Mouse (Mus musculus) left cerebral cortex, adult 8-10 months (tissue): ENCODE data around the gene Ovca2. TPM values are rescaled to one million over a fixed set of nuclear protein-coding genes. Genes with fewer than 3 reads are reported as not detected.

Experiments
- DNase-seq, 2 experiments: peaks; one replicate each; pipeline ENCODE4 v3.0.0; 2022; ENCODE audit warnings: low spot score in 2 of 2
- total RNA-seq, 4 experiments: library from RNA; stranded (reverse); gene quantifications; 2 replicates each; pipeline ENCODE4 v1.2.4; 2022

Gene Ovca2
- total RNA-seq, 4 experiments from 2014 or later = 12.8 to 13.5 (median 13.2) TPM

DNA sequence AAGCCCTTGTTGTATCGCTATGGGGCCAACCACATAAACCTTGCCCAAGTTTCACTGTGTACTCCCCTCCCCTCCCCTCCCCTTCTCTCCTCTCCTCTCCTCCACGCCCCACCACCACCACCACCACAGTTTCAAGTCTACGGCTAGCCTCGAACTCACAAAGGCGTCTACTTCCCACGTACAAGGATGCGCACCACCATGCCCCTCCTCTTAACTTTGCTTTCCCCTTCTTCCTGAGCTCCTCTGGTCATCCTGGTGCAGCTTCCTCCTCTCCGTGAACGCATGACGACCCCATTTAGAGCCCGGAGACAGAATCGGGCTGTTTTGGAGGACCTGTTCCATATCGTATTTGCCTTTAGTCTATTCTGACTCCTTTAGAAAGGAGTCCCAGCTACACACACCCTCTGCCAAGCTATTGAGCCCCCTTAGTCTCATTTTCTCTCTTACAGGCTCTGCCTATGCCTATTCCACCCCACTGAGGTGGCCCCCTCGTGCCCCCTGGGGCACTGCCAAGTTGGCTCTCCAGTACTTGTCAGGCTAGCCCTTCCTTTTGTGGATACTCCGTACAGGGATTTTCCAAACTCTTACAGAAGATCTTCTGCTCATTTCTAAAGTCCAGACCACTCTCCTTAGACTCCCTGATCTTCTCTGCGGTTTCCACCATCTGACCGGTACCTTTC lies 7.3 kb downstream of the Ovca2 start:
- DNase-seq = no peak

DNA sequence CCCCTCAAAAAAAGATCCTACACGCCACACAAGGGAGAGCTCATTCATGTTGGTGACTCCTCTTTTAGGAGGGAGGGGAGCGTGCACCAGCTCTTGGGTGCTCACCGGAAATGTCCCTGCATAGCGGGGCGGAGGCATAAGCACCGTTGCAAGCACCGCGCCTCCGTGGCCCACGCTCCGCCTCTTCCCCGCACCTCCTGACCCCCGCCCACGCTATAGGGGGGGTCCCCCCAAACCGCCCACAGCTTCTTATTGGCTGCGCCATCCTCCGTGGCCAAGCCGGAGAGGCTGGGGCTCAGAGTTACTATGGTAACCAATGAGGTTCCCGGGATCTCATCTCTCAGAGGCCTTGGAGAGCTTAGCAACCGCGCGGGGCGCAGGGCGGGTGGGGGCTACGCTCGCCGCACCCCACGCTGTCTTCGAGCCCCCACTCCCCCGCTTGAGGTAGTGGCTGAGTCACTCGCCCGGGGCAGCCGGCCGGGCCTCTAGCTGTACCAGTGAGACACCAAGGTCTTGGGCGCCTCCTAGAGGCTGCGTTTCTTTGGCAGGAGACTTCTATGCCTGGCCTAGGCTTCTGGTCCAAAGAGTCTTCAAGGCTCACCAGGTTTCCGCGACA lies 8.4 kb downstream of the Ovca2 start:
- peak; percentile 89 to 93 for DNase-seq

DNA sequence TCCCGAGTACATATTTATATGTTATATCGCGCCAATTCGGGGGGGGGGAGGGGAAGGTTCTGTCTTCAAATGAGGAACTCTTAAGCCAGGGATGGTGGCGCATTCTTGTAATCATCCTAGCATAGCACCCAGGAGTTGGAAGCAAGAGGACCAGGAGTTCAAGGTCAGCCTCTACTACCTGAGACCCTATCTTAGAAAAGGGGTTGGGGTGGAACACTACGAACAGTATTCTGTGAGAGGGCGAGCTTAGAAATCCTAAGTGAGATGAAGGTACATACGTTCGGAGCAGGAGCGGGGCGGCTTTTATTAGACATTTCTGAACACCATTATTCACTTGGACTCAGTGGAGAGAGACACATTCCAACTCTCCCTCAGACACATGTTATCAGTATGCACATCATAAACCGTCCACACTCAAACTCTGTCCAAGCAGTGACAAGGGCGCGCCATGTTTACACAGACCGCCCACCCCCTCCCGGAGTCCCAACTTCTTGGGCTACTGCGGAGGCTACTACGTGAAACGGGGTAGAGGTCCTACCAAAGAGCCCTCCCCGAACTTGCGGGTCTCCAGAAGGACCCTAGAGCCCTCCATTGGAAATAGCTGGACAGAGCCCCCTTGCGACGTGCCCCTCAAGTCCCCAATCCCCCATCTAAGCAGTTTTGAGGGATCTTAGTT lies 9.1 kb downstream of the Ovca2 start, which contains the start of gene Hic1:
TSS of gene Hic1 (minus strand) at position 115 of the 676 bp plus-strand sequence.
- no peak for DNase-seq

DNA sequence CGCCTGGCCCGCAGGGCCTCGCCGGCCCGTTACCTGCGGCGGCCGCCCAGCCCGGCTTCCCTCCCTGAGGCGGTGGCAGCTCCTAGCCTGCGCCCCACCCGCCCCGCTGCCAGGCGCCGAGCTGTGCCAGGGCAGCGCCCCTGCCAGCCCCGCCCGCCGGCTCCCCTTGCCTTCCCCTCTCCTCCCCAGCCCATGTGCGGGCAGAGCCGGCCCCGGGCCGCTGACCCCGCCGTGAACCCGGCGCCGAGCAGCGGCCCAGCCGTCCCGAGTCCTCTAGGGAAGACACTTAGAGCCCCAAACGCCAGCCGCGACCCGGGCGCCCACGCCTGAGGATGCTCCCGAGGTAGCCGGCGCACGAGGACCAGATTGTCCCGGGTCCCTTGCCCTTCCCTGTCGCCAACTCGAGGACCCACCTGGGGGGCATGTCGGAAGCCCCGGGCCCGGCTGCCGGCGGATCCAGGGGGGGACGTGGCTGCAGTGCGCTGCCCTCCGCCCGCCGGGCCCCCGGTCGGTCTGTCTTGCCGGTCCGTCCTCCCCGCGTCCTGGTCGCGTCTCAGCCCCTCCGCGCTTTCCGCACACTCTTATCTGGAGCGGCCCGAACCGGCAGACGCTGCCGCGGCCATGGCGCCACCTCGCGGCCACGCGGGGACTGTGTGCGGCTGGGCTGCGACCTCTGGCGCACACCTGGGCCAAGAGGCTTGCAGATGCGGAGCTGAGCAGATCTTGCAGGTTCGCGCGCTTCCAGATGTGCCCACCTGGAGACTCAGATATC lies 9.9 kb downstream of the Ovca2 start:
- peak in 1 of 2 experiments; percentile 73 for DNase-seq

DNA sequence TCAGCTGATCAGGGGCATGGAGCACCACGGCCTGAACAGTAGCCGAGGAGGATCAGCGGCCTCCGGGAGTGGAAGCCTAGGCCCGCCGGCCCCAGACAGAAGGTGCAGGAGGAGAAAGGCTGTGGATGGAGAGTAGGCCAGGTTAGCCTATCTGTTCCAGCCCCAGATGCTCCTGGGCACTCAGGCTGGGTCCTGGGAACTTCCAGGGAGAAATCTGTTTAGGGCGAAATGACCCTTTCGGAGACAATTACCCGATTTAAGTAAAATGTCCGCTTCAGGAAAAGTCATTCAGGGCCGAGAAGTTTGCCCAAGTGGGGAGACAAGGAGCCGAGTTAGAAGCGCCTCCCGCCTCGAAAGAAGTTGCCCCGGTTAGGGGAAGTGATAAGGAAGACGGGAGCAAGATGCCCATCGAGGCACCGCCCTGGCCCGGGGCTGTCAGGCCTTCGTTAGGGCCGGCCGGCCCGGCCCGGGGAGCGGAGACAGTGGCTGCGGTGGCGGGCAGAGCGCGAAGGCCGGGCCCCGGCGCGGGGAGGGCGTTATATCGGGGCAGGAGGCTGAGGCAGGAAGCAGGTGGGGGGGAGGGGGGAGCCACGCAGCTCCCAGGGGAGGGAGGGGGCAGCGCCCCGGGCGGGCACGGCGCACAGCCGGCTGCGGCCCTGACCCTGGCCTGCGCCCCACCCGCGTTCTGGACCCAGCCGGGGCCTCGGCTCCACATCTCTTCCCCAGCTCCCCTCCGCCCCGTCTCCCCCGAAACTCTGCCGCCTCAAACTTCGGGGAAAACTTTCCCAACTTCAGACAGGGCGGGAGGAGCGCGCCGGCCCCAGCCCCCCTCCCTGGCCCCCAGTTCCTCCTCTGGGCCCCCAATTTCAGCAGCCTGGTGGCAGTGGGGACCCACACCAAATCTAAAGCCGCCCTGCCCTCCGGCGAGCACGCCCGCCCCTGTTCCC lies 10.7 kb downstream of the Ovca2 start:
- DNase-seq = no peak

DNA sequence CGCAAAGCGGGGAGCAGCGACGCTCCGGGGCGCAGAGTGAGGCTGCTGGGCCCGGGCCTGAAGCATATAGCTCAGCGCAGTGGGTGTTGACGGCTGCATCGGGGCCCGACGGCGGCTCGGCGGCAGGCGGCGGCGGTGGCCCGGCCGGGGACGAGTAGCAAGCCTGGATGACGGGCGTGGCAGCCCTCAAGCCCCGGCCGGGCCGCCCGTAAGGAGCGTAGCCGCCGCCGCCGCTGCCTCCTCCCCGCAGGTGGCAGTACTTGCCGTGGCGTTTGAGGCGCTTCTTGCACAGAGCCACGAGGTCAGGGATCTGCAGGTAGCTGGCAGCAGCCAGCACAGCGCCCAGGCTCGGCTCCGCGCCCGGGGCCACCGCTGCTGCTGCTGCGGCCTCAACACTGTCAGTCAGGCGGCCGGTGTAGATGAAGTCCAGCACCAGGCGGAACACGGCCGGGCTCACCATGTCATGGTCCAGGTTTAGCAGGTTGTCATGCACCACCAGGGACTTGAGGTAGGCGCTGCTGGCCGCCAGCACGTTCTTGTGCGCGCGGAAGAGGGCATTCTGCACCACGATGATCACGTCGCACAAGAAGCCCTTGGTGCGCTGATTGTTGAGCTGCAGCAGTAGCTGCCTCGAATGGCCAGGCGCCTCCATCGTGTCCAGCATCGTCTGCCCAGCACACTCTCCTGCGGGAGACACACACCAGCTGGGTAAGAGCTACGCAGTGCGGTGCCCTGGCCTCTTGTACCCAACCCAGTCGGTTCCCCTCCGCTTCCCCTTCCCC lies 11.6 kb downstream of the Ovca2 start:
- no peak for DNase-seq

DNA sequence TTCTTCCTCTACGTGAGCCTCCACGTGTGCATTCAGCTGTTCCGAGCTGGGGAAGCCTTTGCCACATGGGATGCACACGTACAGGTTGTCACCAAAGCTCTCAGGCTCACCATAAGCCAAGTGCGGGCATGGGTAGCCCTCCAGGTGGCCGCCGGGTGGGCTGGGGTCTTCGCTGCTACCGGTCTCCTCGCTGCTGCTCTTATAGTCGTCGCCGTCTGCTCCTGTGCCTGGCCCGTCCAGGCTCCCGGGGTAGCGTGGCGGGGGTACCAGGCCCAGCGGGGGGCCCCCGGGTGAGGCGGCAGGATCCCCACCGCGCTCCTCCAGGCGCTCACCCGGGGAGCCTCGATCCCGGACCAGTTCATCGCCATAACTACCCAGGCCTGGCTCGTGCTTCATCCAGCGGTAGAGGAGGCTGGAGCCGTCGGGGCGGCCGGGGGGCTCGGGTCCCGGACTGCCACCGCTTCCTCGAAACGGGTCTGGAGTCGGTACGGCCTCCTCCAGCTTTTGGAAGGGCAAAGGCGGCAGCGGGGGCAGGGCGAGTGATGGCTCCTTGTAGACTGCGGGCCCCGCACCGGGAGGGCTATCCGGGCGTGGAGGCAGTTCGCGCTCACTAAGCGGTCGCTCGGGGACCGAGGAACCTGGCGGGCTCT lies 12.3 kb downstream of the Ovca2 start:
- no peak for DNase-seq

DNA sequence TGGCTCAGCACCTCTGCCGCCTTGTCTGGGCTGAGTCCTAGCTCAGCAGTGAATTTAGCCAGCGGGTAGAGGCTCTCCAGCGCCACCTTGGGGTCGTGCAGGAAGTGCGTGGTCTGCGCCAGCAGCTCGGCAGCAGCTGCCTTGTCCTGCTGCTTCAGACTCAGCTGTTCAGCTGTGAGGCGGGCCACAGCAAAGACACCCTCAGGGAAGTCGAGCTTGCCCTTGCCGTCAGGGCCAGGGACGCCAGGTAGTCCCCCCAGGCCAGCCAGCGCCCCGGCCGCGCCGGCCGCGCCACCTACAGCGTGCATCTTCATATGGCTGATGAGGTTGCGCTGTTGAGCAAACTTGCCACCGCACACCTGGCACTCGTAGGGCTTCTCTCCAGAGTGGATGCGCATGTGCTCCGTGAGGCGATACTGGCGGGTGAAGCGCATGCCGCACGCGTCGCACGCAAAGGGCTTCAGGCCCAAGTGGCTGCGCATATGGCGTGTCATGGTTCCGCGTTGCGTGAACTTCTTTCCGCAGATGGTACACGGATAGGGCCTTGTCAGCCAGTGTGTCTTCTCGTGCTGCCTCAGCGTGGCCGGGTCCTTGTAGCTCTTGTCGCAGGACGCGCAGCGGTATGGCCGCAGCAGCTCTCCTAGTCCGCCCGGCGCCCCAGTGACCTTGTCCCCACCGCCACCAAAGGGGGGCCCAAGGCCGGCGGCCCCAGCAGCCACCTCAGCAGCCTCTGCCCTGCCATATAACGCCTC lies 13.0 kb downstream of the Ovca2 start:
- peak in 1 of 2 experiments; percentile 77 for DNase-seq

DNA sequence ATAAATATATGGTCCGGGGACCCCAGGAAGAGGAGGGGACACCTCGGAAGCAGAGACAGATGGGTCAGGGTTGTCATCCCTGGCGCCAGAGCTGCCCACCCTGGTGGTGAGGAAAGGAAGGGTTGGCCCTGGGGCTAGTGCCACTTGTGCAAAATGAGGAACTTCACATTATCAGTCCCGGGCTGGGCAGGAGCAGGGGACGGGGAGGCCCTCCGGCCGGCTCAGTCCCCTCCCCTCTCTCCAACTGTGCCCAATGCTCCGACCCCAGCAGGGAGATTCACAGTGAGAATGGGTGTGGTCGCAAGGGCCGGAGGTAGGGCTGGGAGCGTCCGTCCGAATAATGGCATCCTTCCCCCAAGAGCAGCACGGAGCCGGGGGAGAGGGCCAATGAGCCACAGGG lies 13.9 kb downstream of the Ovca2 start:
- DNase-seq = no peak

DNA sequence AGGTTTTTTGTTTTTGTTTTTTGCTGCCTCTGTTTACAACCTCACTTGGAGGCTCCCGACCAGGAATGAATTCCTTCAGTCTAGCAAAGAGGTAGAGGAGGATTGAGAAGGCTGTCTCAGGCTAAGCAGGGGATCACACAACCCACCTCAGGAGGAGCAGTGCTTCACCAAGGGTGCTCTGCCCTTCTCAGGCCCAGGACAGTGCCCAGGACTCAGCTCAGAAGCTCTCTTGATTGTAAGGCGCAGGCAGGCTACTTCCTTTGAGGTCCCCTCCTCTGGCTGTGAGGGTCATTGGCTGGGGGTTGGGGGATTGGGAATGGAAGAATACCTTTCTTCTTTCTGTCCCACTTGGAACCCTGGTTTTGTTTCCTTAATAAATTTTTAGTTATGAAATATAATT lies 14.6 kb downstream of the Ovca2 start:
- no peak for DNase-seq

DNA sequence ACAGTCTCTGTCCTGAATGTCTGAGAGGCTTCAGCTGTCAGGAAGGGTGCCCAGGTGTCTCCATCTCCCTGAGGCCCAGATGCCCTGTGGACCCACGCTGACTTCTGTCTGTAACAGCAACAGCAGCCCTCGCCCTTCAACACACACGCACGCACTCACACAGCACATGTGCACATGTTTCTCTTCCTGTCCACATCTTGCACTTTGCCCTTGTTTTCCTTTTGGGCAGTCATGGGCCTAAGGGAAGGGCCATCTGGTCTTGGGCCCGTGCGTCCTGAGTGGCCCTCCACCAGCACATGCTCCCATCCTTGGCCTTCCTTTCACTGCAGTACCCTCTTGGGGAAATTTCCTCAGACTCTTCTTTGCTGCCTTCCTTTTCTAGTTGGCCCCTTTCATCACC lies 15.3 kb downstream of the Ovca2 start:
- DNase-seq = no peak

DNA sequence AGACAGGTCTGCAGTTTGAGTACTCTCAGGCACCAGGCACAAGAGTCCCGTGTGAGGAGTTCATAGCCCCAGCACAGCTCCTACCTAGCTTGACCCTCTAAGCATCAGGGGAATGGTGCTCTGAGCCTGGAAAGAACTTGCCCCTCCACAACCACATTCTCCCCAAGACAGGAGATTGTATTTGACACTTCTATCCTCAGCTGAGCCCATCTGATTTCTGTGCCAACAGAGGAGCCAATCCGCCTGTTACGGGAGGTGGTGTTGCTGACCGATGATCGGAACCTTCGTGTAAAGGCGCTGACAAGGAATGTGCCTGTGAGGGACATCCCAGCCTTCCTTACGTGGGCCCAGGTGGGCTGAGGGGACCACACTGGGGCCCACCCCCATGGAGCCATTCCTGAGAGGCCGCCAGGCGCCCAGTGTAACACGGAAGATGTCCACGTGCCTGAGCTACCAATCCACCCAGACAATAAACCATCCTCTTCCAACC lies 16.0 kb downstream of the Ovca2 start:
- DNase-seq = no peak

DNA sequence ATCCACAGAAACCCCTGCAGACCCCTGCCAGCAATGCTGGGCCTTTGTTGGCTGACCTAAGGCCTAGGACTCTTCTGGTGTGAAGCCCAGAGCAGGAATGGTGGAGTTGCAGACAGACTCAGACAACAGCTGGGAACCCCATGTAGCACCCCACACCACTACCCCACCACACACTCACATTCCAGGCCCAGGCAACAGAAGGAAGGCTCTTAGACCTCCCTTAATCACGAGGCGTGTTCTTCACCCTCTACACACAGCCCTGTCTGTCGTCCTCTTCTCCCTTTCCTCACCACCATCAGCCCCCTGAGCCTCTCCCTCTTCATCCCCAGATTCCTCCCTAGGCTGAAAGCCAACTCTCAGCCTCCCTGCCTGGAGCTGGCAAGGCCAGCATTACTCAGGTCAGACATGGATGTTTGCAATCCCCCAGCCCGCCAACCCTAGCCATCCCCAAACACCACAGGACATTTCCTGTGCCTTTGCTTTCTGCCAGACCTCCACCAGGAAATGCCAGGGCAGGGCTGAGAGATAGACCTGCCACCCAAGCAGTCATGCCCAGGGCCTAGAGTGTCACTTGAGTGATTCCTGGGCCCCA lies 17.1 kb downstream of the Ovca2 start:
- DNase-seq = no peak

DNA sequence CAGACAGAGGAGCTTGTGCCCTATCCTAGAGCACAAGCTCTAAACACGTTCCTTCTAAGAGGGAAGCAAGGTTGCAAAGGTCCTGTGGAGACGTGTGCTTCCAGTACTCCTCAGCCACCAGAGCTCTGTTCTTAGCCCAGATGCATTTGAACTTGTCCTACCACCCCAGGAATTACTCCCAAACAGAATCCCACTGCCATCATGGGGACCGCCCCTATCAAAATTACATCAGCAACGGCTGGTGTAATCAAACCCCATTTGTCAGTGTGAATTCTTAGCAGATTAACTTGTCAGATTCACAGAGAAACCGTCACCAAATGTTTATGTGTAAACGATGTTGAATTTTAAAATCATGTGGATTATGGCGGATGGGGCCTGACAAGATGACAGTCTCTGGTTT lies 17.7 kb downstream of the Ovca2 start:
- no peak for DNase-seq

DNA sequence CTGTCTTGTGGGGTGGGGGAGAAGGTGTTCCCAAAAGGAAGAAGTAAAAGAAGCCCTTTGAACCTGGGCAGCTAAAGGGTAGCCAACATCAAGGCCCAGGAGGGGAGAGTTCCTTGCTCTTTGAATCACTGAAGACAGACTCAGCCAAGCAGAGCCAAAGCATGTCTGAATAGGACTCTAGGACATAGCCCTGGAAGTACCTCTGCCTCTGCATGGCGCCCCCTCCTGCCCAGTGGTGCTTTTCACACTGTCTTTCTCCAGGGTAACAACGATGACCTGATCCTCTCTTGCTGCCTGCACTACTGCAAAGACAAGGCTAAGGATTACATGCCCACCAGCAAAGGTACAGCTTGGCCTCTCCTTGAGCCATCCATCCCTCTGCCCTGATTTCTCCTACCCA lies 19.1 kb downstream of the Ovca2 start:
- DNase-seq = no peak

DNA sequence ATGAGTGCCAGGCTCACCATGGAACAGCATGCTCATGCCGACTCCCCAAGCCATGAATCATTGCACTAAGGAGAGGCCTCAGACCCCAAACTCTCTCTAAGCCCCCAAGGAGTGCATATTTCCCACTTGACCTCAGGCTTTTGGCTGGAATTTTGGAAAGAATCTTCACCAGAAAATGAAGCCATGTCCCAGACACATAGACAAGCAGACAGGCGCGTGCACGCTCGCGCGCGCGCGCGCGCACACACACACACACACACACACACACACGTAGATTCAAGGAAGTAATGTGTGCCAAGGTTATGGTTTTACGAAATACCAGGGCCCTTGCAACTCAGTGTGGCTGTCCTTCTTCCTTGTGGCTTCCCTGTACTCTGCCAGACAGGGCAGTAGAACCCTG lies 20.2 kb downstream of the Ovca2 start:
- no peak for DNase-seq

DNA sequence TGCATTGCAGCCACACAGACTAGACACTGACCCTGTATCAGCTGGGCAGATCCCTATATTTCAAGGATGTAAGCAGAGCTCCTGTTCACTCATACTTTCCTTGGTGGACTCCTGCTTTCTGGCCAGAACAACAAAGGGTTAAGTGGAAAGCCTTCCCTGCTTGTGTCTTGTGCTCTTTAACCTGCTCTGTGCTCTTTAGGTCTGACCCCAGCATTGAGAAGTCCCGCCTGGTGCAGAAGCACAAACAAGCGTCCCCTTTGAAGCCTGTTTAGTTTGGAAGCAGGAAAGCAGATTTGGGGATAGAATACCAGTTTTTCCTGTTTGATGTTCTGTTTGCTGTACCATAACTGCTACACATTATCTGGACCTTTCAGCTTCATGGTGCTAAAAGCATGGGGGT lies 20.7 kb downstream of the Ovca2 start:
- no peak for DNase-seq

DNA sequence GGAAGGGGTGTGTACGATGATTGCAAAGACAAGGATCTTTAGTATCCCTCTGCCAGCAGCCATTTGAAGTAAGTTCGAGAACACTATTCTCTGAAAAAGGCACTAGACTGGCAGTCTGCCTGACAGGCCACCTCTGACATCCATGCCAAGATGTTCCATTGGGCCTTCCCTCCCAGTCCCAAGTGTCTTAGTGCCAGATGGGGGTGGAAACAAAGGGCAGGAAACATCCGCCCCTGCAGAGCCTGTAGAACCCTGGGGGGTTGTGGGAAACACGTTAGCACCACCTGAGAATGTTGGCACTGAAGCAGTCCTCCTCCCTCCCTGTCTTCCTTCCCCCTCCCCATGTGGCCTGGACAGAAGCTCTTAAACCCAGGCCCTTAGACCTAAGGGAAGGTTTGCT lies 21.6 kb downstream of the Ovca2 start:
- no peak for DNase-seq
